Mouse (Mus musculus) activated CD4-positive, CD25-positive, alpha-beta regulatory T cell (primary cell): ENCODE data around the gene Bmpr1b. TPM values are rescaled to one million over a fixed set of nuclear protein-coding genes. Genes with fewer than 3 reads are reported as not detected.

ENCODE experiments used
- polyA plus RNA-seq, 2 experiments: library from polyadenylated mRNA; unstranded; fragments of 100-300 nt; shearing (Covaris generic); gene quantifications; one replicate each; pipeline ENCODE4 v1.2.1; 2017

Bmpr1b gene
- under 1 TPM in 1 of 2 experiments, not detected in 1; 0.10 TPM for polyA plus RNA-seq

DNA sequence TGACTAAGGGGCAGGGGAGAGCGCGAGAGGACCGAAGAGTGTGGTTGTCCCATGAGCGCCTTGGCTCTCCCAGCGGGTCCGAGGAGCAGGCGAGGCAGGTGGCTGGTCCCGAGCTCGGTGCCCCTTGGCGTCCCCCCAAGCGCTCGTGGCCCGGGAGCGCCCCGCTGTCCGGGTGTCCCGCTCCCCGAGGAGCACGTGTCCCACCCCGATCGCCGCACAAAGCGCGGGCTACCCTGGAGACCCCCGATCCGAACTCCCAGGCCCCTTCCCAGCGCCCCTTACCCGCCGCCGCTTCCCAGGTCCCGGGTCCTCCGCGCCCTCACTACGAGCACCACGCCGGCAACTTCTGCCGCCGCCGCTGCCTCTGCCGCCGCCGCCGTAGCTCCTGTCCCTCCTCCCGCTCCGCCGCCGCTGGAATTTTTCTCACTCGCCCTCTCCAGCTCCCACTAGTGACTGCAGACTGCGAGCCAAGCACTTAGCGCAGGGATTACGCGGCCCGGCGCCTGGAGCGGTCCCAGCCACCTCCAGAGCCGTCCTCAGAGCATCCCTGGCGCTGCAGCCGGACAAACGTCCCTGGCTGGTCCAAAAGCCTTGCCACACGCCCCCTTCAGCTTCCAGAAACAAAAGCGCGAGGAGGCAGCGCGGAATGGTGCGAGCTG lies at the start of gene Bmpr1b:
Bmpr1b (minus strand) TSS at position 563 of the 659 bp plus-strand sequence.

Other genes starting within 250 kb of the Bmpr1b start
- 10 to 100 TPM; 17.5 to 34.9 TPM for gene Pdlim5, start 226.3 kb upstream of the Bmpr1b start, polyA plus RNA-seq